Mouse (Mus musculus) stomach, postnatal 0 days (tissue): ENCODE measurements around the gene Elmo1. TPM values are rescaled to one million over a fixed set of nuclear protein-coding genes. Genes with fewer than 3 reads are reported as not detected.

Experiments
- ATAC-seq: fragments of 200-750 bp; cut with Nextera tagmentation; 2 replicates; pipeline ENCODE4 v1.8.0; 2017; ENCODE audit not compliant: low FRiP score, low TSS enrichment
- DNase-seq: peaks from one replicate; pipeline ENCODE4 v3.0.0-alpha.2; 2016; ENCODE audit warnings: low spot score
- H3K27ac ChIP-seq: fragments of 300-500 bp; sonication (generic); replicated peaks from 2 replicates; pipeline ENCODE4 v1.5.1; 2014; ENCODE audit warnings: mild to moderate bottlenecking, control low read depth
- H3K27me3 ChIP-seq: fragments of 300-500 bp; sonication (generic); 2 replicates; pipeline ENCODE4 v1.6.1; 2014; ENCODE audit warnings: low read length; ENCODE audit not compliant: control insufficient read depth, insufficient read depth
- H3K36me3 ChIP-seq: fragments of 300-500 bp; sonication (generic); 2 replicates; pipeline ENCODE4 v1.6.1; 2014; ENCODE audit warnings: low read length, mixed read lengths; ENCODE audit not compliant: control insufficient read depth, insufficient read depth
- H3K4me1 ChIP-seq: fragments of 300-500 bp; sonication (generic); replicated peaks from 2 replicates; pipeline ENCODE4 v1.6.1; 2014; ENCODE audit warnings: antibody characterized with exemption; ENCODE audit not compliant: control insufficient read depth, insufficient read depth
- H3K4me2 ChIP-seq: fragments of 300-500 bp; sonication (generic); replicated peaks from 2 replicates; pipeline ENCODE4 v1.6.1; 2014; ENCODE audit warnings: low read depth, mild to moderate bottlenecking, control low read depth, moderate library complexity
- H3K4me3 ChIP-seq: fragments of 300-500 bp; sonication (generic); 2 replicates; pipeline ENCODE4 v1.5.1; 2014; ENCODE audit warnings: low read depth, low read length, control low read depth
- H3K9ac ChIP-seq: fragments of 300-500 bp; sonication (generic); 2 replicates; pipeline ENCODE4 v1.6.1; 2014; ENCODE audit warnings: mild to moderate bottlenecking, low read length, control low read depth, mixed read lengths
- H3K9me3 ChIP-seq: fragments of 300-500 bp; sonication (generic); 2 replicates; pipeline ENCODE4 v1.6.1; 2016; ENCODE audit warnings: low read length; ENCODE audit not compliant: control insufficient read depth
- CTCF ChIP-seq: IDR thresholded peaks from 2 replicates; pipeline ENCODE4 v1.5.1; 2016; ENCODE audit warnings: antibody characterized with exemption, low read depth, mild to moderate bottlenecking, moderate library complexity
- EP300 ChIP-seq: optimal IDR thresholded peaks from 2 replicates; pipeline ENCODE3; 2016; ENCODE audit warnings: antibody characterized with exemption
- WGBS: fragments of 180-500 bp; shearing (Covaris S2); extraction: QIAGEN DNeasy Blood & Tissue Kit; methylation state at CpG from one replicate; pipeline ENCODE4 v1.1.7; 2014; 5-methylcytosine and 5-hydroxymethylcytosine counted together
- polyA plus RNA-seq: library from polyadenylated mRNA; unstranded; fragments of >200 nt; fragmentation: Nextera tagmentation; extraction: Ambion mirVana; gene quantifications from 2 replicates; pipeline ENCODE4 v1.2.1, GENCODE M21; 2015

Gene Elmo1
- polyA plus RNA-seq, 1 experiment from 2014 or later: 5.0 TPM

- Histone ChIP-seq H3K4me1 (no peaks in the 10 kb centered on the region), H3K9me3 (no peaks in the 10 kb centered on the region), H3K4me2 (no peak overlapping the region), H3K9ac (no peak overlapping the region), H3K27me3 (no peaks in the 10 kb centered on the region), H3K27ac (no peak overlapping the region), H3K36me3 (no peaks in the 10 kb centered on the region), H3K4me3 (no peak overlapping the region)
- TF ChIP-seq CTCF: no peak
- TF ChIP-seq EP300: no peak
- peak; percentile 15; the same call in 1 of the 2 replicates for ATAC-seq
- DNase-seq: no peak
- WGBS: 60% methylated on average over 5 of the region's 5 CpGs
Measured at GRCm38 (mm10) chr13:20097934-20098593, 7.7 kb downstream of the Elmo1 start.

GRCm38 (mm10) chr13:20098594-20098965 lies 8.2 kb downstream of the Elmo1 start:
- 68% methylated on average over 3 of the region's 3 CpGs for WGBS

GRCm38 (mm10) chr13:20099546-20099945 lies 9.2 kb downstream of the Elmo1 start:
- TF ChIP-seq EP300: no peak
- no peak for TF ChIP-seq CTCF

More at GRCm38 (mm10) chr13:20098594-20098965, 8.2 kb downstream of the Elmo1 start:
- Histone ChIP-seq H3K27ac (no peak overlapping the region), H3K9ac (no peak overlapping the region), H3K4me2 (no peak overlapping the region), H3K27me3 (no peaks in the 10 kb centered on the region), H3K36me3 (no peaks in the 10 kb centered on the region), H3K4me1 (no peaks in the 10 kb centered on the region), H3K9me3 (no peaks in the 10 kb centered on the region), H3K4me3 (no peak overlapping the region)
- no peak for TF ChIP-seq CTCF
- no peak for TF ChIP-seq EP300
- ATAC-seq (0 out of 2 replicates have a peak, but pooled peaks have one; percentile 10), DNase-seq (no peak)

GRCm38 (mm10) chr13:20100357-20100756 lies 10.0 kb downstream of the Elmo1 start:
- no peaks in the 10 kb centered on the region for H3K4me1 ChIP-seq
- H3K4me2 ChIP-seq: no peak overlapping the region
- H3K27me3 ChIP-seq: no peaks in the 10 kb centered on the region
- ATAC-seq: no peak
- H3K36me3 ChIP-seq: no peaks in the 10 kb centered on the region
- no peaks in the 10 kb centered on the region for H3K9me3 ChIP-seq
- no peak for TF ChIP-seq CTCF
- no peak for TF ChIP-seq EP300
- no peak overlapping the region for H3K4me3 ChIP-seq
- WGBS: 68% methylated on average over 3 of the region's 3 CpGs
- no peak overlapping the region for H3K27ac ChIP-seq
- no peak for DNase-seq
- H3K9ac ChIP-seq: no peak overlapping the region

More at GRCm38 (mm10) chr13:20099546-20099945, 9.2 kb downstream of the Elmo1 start:
- WGBS: 21% methylated on average over 4 of the region's 4 CpGs
- H3K4me1 ChIP-seq: no peaks in the 10 kb centered on the region
- no peaks in the 10 kb centered on the region for H3K9me3 ChIP-seq
- H3K4me3 ChIP-seq: no peak overlapping the region
- H3K9ac ChIP-seq: no peak overlapping the region
- ATAC-seq: no peak
- H3K4me2 ChIP-seq: no peak overlapping the region
- H3K27me3 ChIP-seq: no peaks in the 10 kb centered on the region
- H3K36me3 ChIP-seq: no peaks in the 10 kb centered on the region
- no peak for DNase-seq
- no peak overlapping the region for H3K27ac ChIP-seq

- no peaks in the 10 kb centered on the region for H3K4me1 ChIP-seq
Measured at GRCm38 (mm10) chr13:20101691-20102090, 11.3 kb downstream of the Elmo1 start.

GRCm38 (mm10) chr13:20104791-20105190 lies 14.4 kb downstream of the Elmo1 start:
- Histone ChIP-seq H3K27ac (no peak overlapping the region), H3K27me3 (no peaks in the 10 kb centered on the region), H3K9ac (no peak overlapping the region), H3K9me3 (no peaks in the 10 kb centered on the region), H3K4me2 (no peak overlapping the region), H3K4me3 (no peak overlapping the region), H3K36me3 (no peaks in the 10 kb centered on the region), H3K4me1 (no peaks in the 10 kb centered on the region)
- TF ChIP-seq EP300 (no peak), CTCF (no peak)
- WGBS: 64% methylated on average over 2 of the region's 2 CpGs
- no peak for DNase-seq
- ATAC-seq: no peak

More at GRCm38 (mm10) chr13:20101691-20102090, 11.3 kb downstream of the Elmo1 start:
- Histone ChIP-seq H3K36me3 (no peaks in the 10 kb centered on the region), H3K4me3 (no peak overlapping the region), H3K27ac (no peak overlapping the region), H3K9ac (no peak overlapping the region), H3K27me3 (no peaks in the 10 kb centered on the region), H3K9me3 (no peaks in the 10 kb centered on the region), H3K4me2 (no peak overlapping the region)
- 54% methylated on average over 5 of the region's 5 CpGs for WGBS
- TF ChIP-seq CTCF: no peak
- TF ChIP-seq EP300: no peak
- no peak for DNase-seq
- no peak for ATAC-seq
